Mouse (Mus musculus) urinary bladder, adult 2 months (tissue): Measurements from ENCODE around the gene Ralgps2. TPM values are rescaled to one million over a fixed set of nuclear protein-coding genes. Genes with fewer than 3 reads are reported as not detected.

Source experiments
- DNase-seq: peaks from one replicate; pipeline ENCODE4 v3.0.0; 2022; ENCODE audit warnings: low spot score
- polyA plus RNA-seq: library from polyadenylated mRNA; depleted of rRNA; stranded (reverse); fragments of >200 nt; gene quantifications from 2 replicates; pipeline ENCODE4 v1.2.3, GENCODE M21; 2012; rRNA removed

Ralgps2 gene
- 8.2 and 12.3 TPM in 2 replicates for polyA plus RNA-seq

DNA sequence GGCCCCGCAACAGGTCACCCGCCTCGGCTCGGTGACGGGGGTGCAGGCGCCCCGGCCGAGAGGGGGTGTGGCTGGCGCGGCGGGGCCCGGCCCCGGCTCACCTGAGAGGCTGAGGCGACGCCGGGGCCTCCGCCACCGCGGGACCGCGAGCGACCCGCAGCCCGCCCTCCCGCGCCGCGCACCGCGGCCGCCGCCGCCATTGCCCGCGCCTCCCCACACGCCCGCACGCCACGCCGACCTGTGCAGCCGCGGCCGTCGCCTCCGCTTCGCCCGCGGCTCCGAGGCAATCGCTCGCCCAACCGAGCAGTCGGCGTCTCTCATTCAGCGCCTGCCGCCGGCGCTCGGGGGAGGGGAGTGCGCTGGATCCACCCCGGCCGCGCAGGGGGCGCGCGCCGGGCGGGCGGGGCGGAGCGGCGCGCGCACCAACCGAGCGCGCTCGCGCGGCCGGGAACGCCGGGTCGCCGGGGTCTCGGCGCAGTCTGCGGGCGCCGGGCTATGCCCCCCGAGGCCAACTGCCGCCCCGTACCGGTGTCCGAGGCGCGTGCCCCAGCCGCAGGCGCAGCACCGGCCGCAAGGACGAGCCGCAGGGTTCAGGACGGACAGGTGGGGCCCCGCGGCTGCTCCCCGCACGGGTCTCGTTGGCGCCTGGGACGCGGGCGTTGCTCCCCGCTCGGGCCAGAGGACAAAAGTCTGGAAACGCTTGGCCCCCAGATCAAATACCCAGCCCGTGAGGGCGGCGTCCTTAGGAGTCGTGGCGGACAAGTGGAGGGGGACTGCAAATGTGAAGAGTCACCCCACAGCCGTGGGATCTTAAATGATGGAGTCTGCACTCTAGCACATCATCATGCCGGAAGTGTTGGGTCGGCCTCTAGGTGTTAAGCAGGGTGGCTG, at the start of gene Ralgps2:
Gene Ralgps2, minus strand, starts transcription at position 376 of the 891 bp plus-strand sequence.
- DNase-seq, result peak; percentile 61

DNA sequence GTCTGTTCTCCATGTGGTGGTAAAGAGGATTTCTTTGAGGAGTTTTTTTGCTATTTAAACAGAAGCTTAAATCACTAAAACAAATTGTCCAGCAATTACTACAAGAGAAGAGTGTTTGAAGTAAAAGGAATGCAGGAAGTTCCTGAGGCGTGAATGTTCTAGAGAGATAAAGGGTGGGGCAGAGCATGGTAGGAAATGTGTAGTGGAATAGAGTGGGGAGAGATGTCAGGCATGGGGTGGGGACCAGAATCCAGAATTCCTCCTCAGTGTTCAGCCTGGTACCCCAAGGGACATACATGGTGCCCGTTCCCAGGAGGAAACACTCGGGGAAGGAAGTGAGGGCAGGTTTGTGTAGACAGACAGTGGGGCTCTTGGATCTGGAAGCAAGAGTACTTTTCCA, 48.1 kb upstream of the Ralgps2 start:
- DNase-seq, result no peak

DNA sequence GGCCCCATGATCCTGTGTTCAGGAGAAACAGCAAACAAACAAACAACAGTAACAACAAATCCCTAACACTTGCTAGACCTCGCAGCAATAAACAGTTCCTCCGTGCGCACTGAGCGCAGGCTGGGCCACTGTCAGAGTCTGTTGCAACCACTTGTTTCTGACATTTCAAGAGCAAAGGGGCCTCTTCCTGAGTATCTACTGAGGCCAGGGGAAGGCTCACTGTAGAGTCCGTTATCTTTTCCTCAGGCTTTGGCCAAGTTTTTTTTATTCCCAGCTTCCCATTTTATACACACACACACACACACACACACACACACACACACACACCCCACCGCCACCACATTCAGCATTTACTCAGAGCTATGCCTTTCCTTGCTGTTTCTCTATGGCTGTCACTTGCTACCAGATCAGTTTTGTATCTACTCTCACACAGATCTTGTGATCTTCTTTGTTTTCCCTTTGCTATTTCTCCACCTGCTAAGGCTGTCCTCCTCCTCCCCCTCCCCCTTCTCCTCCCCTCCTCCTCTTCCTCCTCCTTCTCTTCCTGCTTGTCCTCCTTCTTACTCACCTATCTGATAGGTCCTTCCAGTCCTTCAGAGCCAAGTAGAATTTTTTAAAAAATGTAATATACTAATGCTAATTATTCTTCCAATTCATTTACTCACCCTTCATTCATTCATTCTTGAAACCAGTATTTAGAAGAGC, 47.4 kb upstream of the Ralgps2 start:
- no peak for DNase-seq

DNA sequence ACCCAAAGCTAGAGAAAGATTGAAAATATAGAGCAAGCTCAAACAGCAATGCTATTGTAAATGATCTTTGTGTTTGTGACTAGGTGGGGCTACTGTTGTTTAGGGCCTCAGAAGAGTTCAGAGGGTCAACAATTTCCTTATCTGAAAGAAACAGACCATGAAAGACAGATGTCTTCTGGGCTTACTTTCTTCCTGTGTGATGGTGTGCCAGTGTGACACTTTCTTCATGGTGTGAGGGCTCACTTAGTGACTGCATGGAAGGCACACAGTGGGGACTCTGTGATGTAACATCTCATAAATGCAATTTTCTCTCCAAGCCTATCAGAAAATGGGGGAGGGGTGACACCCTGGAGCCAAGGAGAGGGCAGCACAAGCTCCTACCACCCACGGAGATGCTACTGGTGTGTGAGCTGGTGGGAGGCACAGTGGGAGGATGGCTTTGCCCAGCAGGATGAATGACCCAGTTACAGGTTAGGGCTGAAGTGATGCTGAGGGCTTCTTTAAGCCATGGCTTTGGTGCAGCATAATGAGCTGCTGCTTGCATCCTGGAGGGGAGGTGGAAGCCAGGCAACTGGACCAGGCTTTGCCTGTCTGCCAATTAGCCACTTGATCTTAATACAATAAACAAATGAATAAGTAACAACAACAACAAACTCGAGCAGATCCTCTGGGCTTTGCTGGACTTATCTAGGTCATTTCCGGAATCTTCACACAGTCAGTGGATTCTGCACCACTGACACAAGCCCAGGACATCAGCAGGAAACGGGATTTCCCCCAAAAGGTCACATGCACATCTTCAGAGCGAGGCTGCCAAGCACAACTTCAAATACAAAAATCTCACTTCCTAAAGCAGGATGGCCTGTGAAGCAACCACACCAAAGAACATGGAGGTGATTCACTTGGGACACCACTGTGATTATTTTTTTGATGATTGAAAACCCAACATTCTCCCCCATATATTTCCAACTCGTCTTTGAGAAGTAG, 46.5 kb upstream of the Ralgps2 start:
- DNase-seq, result no peak

DNA sequence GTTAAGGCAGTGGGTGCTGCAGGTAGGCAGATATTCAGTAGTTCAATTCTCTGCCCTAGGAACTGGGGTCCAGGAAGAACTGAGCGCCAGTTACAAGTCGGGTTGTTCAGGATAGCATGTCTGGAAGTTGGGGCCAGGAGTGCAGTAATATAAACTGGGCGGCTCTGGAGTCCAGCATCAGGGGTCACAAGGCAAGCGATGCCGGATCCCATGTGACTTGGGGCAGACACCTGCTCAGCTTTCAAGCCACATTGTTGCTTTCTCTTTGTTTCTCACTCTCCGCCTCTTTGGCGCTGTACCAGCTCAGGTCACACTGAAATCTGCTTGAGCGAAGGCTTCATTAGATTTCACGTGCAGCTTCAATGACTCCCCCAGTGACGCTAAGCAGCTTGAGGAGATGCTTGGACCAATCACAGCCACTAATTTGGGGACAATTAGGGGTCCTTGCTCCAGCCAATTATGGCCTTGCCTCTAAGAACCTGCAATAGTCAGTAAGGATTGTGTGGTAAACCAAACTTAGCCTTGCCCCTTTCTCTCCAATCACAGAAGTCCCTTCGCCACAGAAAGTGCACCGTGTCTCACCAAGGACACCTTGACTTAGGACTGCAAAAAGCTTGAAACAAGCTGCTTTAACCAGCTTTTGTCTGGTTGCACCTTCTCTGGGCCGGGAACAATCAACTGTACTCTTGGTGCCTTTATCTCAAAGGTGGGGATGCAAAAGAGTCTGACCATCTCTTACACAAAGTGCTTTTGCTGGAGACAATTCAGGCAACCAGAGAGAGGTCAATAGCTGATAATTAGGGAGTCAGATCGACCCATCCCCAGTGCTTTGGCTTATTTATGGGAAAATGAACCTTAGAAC, 43.8 kb upstream of the Ralgps2 start:
- no peak for DNase-seq

DNA sequence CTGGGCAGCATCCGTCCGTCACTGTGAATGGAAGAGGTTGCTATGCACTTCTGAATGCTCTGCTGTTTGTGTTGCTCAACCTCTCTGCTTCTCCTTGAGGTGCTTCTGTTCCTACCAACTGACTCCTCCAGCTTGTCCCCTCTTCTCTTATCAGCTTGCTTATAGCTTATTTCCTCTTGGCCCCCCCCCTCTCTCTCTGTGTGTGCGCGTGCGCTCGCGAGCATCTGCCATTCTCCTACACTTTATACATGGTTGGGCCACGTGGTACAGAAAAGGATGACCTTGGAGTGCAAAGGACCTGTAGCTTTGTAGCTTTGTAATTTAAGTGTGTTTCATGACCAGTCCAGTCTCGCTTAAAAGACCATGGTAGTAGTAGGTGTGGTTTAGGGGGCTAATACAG, 42.5 kb upstream of the Ralgps2 start:
- no peak for DNase-seq

DNA sequence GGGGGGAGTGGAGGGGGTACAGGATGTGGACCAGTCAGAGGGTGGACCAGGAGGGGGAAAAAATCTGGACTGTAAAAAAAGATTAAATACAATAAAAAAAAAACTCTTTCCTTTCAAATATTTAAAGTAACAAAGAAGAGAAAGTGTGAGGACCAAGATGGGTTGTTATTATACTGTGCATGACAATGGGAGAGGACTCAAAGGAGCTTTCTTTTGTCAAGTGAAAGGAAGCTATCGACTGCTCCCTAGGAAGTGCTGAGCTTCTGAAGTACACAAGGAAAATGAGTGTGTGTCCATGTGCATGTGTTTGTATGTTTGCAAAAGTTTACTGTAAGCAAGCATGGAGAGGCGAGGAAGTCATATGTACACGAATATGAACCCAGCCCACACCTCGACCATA, 40.3 kb upstream of the Ralgps2 start:
- DNase-seq, result no peak

DNA sequence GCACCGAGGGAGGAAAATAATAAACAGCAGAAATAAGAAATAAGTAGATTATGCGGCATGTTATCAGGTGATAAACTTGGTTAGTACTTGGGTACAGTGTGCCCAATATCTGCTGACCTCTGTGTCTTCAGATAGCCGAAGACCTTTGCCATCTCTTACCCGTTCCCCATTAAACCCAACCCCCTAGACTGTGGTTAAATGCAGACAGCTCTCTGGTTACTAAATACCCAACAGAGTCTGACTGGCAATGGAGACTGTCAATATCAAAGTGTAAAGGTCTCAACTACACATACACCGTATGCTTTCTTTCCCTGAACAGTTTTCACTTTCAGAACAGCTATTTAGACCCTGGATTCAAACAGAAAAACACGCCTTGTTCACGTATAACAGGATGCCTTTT, 39.2 kb upstream of the Ralgps2 start:
- no peak for DNase-seq

DNA sequence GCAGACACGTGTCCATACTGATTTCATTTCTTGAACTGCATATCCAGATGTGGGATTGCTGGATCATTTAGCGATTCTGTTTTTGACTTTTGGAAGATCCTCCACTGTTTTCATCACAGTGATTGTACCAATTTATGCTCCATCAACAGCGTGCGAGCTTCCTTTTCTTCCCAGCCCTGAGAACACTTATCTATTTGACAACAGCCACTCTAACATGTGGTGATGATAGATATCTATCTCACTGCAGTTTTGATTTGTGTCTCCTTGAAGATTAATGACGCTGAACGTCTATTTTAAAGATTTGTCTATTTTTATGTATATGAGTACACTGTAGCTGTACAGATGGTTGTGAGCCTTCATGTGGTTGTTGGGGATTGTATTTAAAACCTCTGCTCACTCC, 34.4 kb upstream of the Ralgps2 start:
- DNase-seq, result no peak

DNA sequence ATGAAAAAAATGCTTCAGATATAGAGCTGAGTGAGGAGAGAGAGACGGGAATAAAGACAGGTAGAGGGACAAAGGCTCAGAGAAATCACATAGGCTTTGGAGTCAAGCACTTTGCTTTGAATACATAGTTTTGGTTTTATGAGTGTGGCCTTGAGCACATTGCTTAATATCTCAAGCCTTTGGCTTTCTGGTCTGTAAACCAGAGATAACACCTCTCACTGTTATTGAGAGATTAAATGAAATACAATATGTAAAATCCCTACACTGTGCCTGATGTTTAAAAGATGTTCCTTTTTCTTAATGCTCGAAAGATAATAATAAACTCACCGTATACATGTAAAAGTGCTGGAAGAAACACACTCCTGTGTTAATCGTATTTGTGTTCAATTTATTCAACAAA, 33.0 kb upstream of the Ralgps2 start:
- DNase-seq, result no peak

DNA sequence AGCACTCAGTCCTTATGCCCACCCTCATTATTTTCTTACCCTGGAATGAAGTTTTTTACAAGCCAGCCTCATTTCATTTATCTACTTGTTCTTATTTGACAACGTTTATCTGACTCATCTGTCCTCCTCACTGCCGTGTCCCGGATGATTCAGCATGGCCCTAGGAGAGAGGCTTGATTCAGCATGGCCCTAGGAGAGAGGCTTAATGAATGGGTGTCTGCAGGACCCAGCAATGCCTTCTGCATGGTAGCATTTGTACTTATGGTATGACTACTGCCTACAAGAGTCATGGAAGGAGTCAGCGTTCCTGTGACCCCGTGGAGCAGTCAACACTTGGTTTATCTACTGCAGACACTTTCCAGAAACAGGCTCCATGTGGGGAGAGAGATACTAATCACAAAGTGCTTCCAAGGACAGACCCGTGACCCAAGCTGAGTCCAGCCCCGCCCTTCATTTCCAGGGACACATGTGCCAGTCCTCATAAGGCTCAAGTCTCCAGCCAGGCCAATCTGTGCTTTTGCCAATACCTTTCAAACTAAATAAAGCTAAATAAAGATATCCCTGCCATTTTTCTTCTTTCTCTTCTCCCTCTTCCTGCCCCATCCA, 31.9 kb upstream of the Ralgps2 start:
- DNase-seq, result no peak

DNA sequence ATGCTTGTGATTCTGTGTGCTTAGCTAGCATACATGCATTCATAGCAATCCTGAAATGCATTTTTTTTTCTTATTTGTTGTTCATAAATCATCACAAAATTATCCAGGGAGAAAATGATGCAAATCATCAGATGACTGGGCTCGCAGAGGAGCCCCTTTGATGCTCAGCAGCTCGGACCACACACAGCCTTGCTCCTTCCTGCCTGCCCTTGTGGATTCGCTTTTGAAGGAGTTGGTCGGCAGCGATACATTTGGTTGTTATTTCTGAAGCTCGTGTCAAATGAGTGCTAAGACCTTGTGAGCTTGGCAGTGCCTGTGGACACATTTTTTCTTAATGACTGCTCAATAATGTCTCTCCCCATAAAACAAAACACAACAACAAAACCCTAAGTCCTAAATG, 31.2 kb upstream of the Ralgps2 start:
- DNase-seq, result no peak

DNA sequence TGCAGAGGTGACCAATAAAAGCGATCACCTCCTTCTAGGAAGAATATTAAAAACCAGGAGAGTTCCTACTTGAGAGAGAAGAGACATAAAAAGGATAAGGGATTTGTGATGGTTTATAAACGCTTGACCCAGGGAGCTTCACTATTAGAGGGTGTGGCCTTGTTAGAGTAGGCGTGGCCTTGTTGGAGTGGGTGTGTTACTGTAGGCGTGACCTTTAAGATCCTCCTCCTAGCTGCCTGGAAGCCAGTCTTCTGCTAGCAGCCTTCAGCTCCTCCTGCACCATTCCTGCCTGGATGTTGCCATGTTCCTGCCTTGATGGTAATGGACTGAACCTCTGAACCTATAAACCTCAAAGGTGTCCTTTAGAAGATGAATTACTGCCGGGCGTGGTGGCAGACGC, 28.7 kb upstream of the Ralgps2 start:
- DNase-seq, result no peak

DNA sequence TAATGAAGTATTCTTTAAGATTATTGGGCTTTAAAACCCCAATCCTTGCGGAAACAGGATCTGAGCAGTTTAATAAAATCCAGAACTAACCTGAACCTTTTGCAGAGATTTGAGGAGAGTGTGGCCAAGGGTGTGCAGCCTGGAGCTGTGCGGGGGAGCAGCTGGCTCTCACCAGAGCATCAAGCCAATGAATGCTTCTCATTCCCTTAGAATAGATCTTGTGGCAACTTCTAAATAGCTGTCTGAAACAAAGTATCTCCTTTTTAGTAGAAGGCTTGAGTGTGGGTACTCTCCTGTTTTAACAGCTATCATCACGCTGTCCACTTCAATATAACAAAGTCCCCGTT, 25.1 kb upstream of the Ralgps2 start:
- no peak for DNase-seq

DNA sequence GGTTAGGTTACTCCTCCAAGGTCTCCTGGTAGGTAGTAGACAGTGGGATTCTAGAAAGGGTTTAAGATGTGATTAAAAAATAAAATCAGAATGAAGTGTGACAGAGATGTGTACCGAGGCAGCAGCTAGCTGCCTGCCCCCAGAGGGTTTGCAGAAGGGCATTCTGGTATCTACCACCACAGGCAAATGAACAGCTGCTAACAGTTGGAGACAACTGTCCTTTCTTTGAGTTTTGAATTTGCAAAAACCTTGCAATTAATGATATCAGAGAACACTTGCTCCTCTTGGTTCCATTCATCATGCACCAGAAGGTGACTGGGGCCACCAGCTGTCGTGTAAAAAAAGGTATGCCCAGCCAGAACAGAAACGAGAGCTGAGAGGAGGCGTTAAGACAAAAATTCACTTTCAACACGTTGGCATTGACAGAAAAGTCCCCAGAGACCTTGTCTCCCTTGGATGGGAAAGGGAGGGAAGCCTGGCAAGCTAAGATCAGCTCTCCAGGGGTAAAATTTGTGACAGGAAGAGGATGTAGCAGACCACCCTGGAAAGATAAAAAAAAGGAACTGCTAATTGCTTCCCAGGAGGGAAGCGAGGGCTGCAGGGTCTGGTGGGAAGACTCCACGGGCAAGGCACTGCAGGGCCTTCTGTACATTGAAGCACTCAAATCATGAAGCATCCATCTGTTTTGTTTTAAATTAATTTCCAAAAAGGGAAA, 24.6 kb upstream of the Ralgps2 start:
- DNase-seq, result no peak

DNA sequence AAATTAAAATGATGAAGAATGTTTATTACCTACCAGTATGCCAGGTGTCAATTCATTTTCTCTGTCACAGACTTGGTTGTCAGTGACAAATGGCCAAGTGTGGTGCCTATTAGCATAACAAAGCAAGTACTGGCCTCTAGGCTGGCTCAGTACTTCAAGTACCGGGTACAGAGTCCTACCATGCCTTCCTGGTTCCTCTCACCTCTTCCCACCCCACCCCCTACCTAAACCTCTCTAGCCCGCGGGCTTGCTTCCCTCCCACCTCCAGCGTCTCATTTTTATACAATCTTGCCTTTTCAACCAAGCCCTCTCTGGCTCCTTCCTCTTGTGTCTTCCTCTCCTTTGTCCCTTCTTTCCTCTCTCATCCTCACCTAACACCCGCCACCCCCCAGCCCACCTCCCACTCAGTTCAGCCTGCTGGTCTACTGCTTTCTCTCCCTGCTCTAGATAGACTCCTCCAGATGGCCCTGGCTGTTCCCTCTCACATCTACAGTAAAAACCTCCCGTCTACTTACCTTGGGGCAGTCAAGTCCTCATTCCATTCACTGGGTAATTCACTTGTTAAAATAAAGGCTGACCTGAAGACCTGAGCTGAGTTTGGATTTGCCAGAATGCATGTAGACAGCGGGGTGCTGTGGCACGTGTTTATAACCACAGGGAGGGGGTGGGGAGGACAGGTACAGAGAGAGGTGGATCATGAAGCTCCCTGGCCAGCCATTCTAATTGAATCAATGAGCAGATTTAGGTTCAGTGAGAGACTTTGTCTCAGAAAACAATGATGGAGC, 22.2 kb upstream of the Ralgps2 start:
- no peak for DNase-seq

DNA sequence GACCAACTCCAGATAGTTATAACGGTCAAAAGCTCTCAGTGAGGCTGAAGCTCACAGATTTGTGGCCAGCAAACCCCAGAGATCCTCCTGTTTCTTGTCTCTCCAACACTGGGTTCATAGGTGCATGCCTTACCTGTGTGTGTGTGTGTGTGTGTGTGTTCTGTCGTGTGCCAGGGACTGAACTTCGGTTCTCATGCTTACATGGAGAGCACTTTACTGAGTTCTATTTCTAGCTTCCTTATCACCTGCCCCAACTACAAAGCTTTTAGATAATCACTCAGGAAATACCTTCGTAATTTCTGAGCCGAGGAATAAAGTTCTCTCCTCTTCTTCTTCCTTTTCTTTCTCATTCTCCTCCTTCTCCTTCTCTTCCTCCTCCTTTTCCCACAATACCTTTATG, 19.6 kb upstream of the Ralgps2 start:
- DNase-seq, result no peak

DNA sequence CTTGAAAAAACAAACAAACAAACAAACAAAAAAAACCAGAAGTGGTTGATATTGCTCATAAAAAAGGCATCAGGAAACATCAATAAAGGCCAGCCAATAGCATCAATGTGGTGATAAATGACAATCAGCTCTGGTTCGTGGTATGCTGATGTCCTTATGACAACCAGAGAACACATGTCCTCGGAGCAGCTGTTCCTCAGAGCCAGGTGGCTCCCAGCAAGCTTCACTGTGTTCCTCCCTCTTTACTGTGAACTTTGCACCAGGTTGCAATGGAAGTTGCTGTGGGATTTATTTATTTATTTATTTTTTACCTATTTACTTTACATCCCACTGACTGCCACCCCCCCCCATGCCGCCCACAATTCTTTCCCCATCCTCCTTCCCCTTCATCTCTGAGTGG, 17.9 kb upstream of the Ralgps2 start:
- DNase-seq, result no peak
